Mouse (Mus musculus) forebrain, embryonic 11.5 days (tissue): ENCODE measurements around the gene Pcgf3. TPM values are rescaled to one million over a fixed set of nuclear protein-coding genes. Genes with fewer than 3 reads are reported as not detected.

Experiments used
- ATAC-seq: fragments of 200-750 bp; cut with Nextera tagmentation; replicated peaks from 2 replicates; pipeline ENCODE4 v1.8.0; 2017; ENCODE audit warnings: moderate TSS enrichment; ENCODE audit not compliant: low FRiP score
- DNase-seq: peaks from one replicate; pipeline ENCODE4 v3.0.0-alpha.2; 2017; ENCODE audit warnings: low spot score
- H3K27ac ChIP-seq: fragments of 300-500 bp; sonication (generic); 2 replicates; pipeline ENCODE4 v1.5.1; 2014; ENCODE audit warnings: low read depth, low read length
- H3K27me3 ChIP-seq: fragments of 300-500 bp; sonication (generic); 2 replicates; pipeline ENCODE4 v1.6.1; 2014; ENCODE audit warnings: mild to moderate bottlenecking, low read length, mixed read lengths; ENCODE audit not compliant: control insufficient read depth, insufficient read depth
- H3K36me3 ChIP-seq: fragments of 300-500 bp; sonication (generic); 2 replicates; pipeline ENCODE4 v1.6.1; 2014; ENCODE audit warnings: mild to moderate bottlenecking, low read length, moderate library complexity, mixed read lengths; ENCODE audit not compliant: control insufficient read depth, insufficient read depth
- H3K4me1 ChIP-seq: fragments of 300-500 bp; sonication (generic); replicated peaks from 2 replicates; pipeline ENCODE4 v1.6.1; 2014; ENCODE audit warnings: low read length, mixed read lengths; ENCODE audit not compliant: control insufficient read depth, insufficient read depth
- H3K4me2 ChIP-seq: fragments of 300-500 bp; sonication (generic); 2 replicates; pipeline ENCODE4 v1.6.1; 2014; ENCODE audit warnings: low read depth, mild to moderate bottlenecking, low read length, moderate library complexity, mixed read lengths; ENCODE audit not compliant: severe bottlenecking
- H3K4me3 ChIP-seq: fragments of 300-500 bp; sonication (generic); 2 replicates; pipeline ENCODE4 v1.5.1; 2014; ENCODE audit warnings: low read depth, low read length
- H3K9ac ChIP-seq: fragments of 300-500 bp; sonication (generic); 2 replicates; pipeline ENCODE4 v1.6.1; 2014; ENCODE audit warnings: low read length
- H3K9me3 ChIP-seq: fragments of 300-500 bp; sonication (generic); 2 replicates; pipeline ENCODE4 v1.6.1; 2016; ENCODE audit warnings: low read length, mixed read lengths; ENCODE audit not compliant: control insufficient read depth
- WGBS: fragments of 180-500 bp; shearing (Covaris S2); extraction: QIAGEN DNeasy Blood & Tissue Kit; methylation state at CpG from one replicate; pipeline ENCODE4 v1.1.7; 2014; 5-methylcytosine and 5-hydroxymethylcytosine counted together
- polyA plus RNA-seq: library from polyadenylated mRNA; unstranded; fragments of >200 nt; fragmentation: Nextera tagmentation; extraction: Ambion mirVana; gene quantifications from 2 replicates; pipeline ENCODE4 v1.2.1, GENCODE M21; 2014

The Pcgf3 gene
- polyA plus RNA-seq, 1 experiment from 2014 or later, result 30.4 TPM

- Histone ChIP-seq H3K36me3 (no peaks in the 10 kb centered on the region), H3K4me2 (peak overlapping the region; percentile 57), H3K27me3 (no peaks in the 10 kb centered on the region), H3K9ac (peak overlapping the region; percentile 99), H3K4me1 (peaks cover 10% of the 10 kb centered on the region), H3K4me3 (peak overlapping the region; percentile 90), H3K9me3 (no peaks in the 10 kb centered on the region), H3K27ac (no peak overlapping the region)
- DNase-seq (no peak), ATAC-seq (0 out of 2 replicates have a peak, but pooled peaks have one; percentile 1)
- 43% methylated on average over 6 of the region's 6 CpGs for WGBS
Observed at GRCm38 (mm10) chr5:108460461-108460860, 571 bp upstream of the Pcgf3 start.

- no peaks in the 10 kb centered on the region for H3K27me3 ChIP-seq
- H3K9me3 ChIP-seq, result no peaks in the 10 kb centered on the region
- DNase-seq (no peak), ATAC-seq (no peak)
- peak overlapping the region; percentile 99 for H3K9ac ChIP-seq
- no peaks in the 10 kb centered on the region for H3K36me3 ChIP-seq
- peaks cover 10% of the 10 kb centered on the region for H3K4me1 ChIP-seq
- no peak overlapping the region for H3K27ac ChIP-seq
- 47% methylated on average over 4 of the region's 4 CpGs for WGBS
- peak overlapping the region; percentile 96 for H3K4me2 ChIP-seq
- H3K4me3 ChIP-seq, result peak overlapping the region; percentile 90
Observed at GRCm38 (mm10) chr5:108462446-108462845, 1.4 kb downstream of the Pcgf3 start.

GRCm38 (mm10) chr5:108465131-108465891 is 4.3 kb downstream of the Pcgf3 start:
- no peaks in the 10 kb centered on the region for H3K9me3 ChIP-seq
- peaks cover 10% of the 10 kb centered on the region for H3K4me1 ChIP-seq
- no peak overlapping the region for H3K9ac ChIP-seq
- H3K36me3 ChIP-seq, result no peaks in the 10 kb centered on the region
- no peak overlapping the region for H3K4me3 ChIP-seq
- no peaks in the 10 kb centered on the region for H3K27me3 ChIP-seq
- WGBS, result 94% methylated on average over 6 of the region's 6 CpGs
- no peak overlapping the region for H3K27ac ChIP-seq
- no peak overlapping the region for H3K4me2 ChIP-seq
- no peak for DNase-seq
- ATAC-seq, result no peak

GRCm38 (mm10) chr5:108466647-108467046 is 5.6 kb downstream of the Pcgf3 start:
- Histone ChIP-seq H3K27me3 (no peaks in the 10 kb centered on the region), H3K27ac (no peak overlapping the region), H3K4me3 (no peak overlapping the region), H3K36me3 (no peaks in the 10 kb centered on the region), H3K9me3 (no peaks in the 10 kb centered on the region), H3K4me2 (no peak overlapping the region), H3K9ac (no peak overlapping the region), H3K4me1 (peaks cover 10% of the 10 kb centered on the region)
- ATAC-seq (no peak), DNase-seq (no peak)
- WGBS, result 97% methylated on average over 1 of the region's 1 CpGs

- Histone ChIP-seq H3K27ac (no peak overlapping the region), H3K4me1 (no peaks in the 10 kb centered on the region), H3K36me3 (peaks cover 10% of the 10 kb centered on the region), H3K4me3 (no peak overlapping the region), H3K27me3 (no peaks in the 10 kb centered on the region), H3K9me3 (no peaks in the 10 kb centered on the region), H3K4me2 (no peak overlapping the region), H3K9ac (no peak overlapping the region)
- ATAC-seq (no peak), DNase-seq (no peak)
- 86% methylated on average over 7 of the region's 7 CpGs for WGBS
Observed at GRCm38 (mm10) chr5:108469617-108470016, 8.6 kb downstream of the Pcgf3 start.

- 90% methylated on average over 4 of the region's 4 CpGs for WGBS
- ATAC-seq, result no peak
- peaks cover 29% of the 10 kb centered on the region for H3K36me3 ChIP-seq
Observed at GRCm38 (mm10) chr5:108473737-108474136, 12.7 kb downstream of the Pcgf3 start.

GRCm38 (mm10) chr5:108475977-108476376 is 14.9 kb downstream of the Pcgf3 start:
- no peak for DNase-seq
- H3K4me1 ChIP-seq, result no peaks in the 10 kb centered on the region
- no peaks in the 10 kb centered on the region for H3K9me3 ChIP-seq
- 88% methylated on average over 3 of the region's 3 CpGs for WGBS
- H3K4me3 ChIP-seq, result no peak overlapping the region
- peaks cover 29% of the 10 kb centered on the region for H3K36me3 ChIP-seq
- no peak overlapping the region for H3K4me2 ChIP-seq
- no peak overlapping the region for H3K27ac ChIP-seq
- no peak for ATAC-seq
- no peaks in the 10 kb centered on the region for H3K27me3 ChIP-seq
- H3K9ac ChIP-seq, result no peak overlapping the region

More at GRCm38 (mm10) chr5:108473737-108474136, 12.7 kb downstream of the Pcgf3 start:
- Histone ChIP-seq H3K27ac (no peak overlapping the region), H3K9me3 (no peaks in the 10 kb centered on the region), H3K4me3 (no peak overlapping the region), H3K27me3 (no peaks in the 10 kb centered on the region), H3K4me1 (no peaks in the 10 kb centered on the region), H3K9ac (no peak overlapping the region), H3K4me2 (no peak overlapping the region)
- DNase-seq, result no peak

- Histone ChIP-seq H3K4me2 (no peak overlapping the region), H3K27me3 (no peaks in the 10 kb centered on the region), H3K9ac (no peak overlapping the region), H3K4me1 (no peaks in the 10 kb centered on the region), H3K9me3 (no peaks in the 10 kb centered on the region), H3K27ac (no peak overlapping the region), H3K4me3 (no peak overlapping the region), H3K36me3 (no peaks in the 10 kb centered on the region; the same call in none of the 2 replicates)
- 90% methylated on average over 6 of the region's 6 CpGs for WGBS
- ATAC-seq, result no peak
- DNase-seq, result no peak
Observed at GRCm38 (mm10) chr5:108483006-108483405, 22.0 kb downstream of the Pcgf3 start.

- H3K9ac ChIP-seq, result no peak overlapping the region
- no peak overlapping the region for H3K4me2 ChIP-seq
- H3K4me3 ChIP-seq, result no peak overlapping the region
- H3K9me3 ChIP-seq, result no peaks in the 10 kb centered on the region
- ATAC-seq, result no peak
- no peak overlapping the region for H3K27ac ChIP-seq
- H3K27me3 ChIP-seq, result no peaks in the 10 kb centered on the region
- WGBS, result 91% methylated on average over 2 of the region's 2 CpGs
- DNase-seq, result peak; percentile 55
- H3K4me1 ChIP-seq, result no peaks in the 10 kb centered on the region
- H3K36me3 ChIP-seq, result peaks cover 12% of the 10 kb centered on the region
Observed at GRCm38 (mm10) chr5:108485239-108485638, 24.2 kb downstream of the Pcgf3 start.
